20 mouse cellular contexts compared by ENCODE assay signal in genomic region chr4:137692107-137692902, GRCm38 (mm10). TPM values are rescaled to one million over a fixed set of nuclear protein-coding genes. Genes with fewer than 3 reads are reported as not detected.
DNase-seq lines count a peak whose midpoint lies in the region; ATAC-seq and TF ChIP-seq lines count a peak whose summit lies in the region.
"Had no signal": no experiment of that assay in that cellular context is flagged by ENCODE, and none has a peak within 500 bp of the region (broad histone marks: within the 10 kb centered on the region; RNA-seq: fewer than 3 reads in every experiment).

No protein-coding gene starts in this region.

- H3K4me3 ChIP-seq in layer of hippocampus, adult 2 months = no peak overlapping the region
- H3K4me3 ChIP-seq in stomach, embryonic 14.5 days (ENCODE audit: low read depth, low read length) = no peak overlapping the region
- H3K4me3 ChIP-seq: embryonic facial prominence, embryonic 13.5 days; forebrain, embryonic 10.5 days; heart, embryonic 15.5 days; hindbrain, embryonic 10.5 days; liver, embryonic 13.5 days; lung, embryonic 15.5 days; myocyte had no signal

- H3K4me1 ChIP-seq in stomach, embryonic 14.5 days (ENCODE audit: control insufficient read depth, insufficient read depth, low read length) = peaks cover 4% of the 10 kb centered on the region
- H3K4me1 ChIP-seq: liver, embryonic 13.5 days had no signal

- H3K27ac ChIP-seq in layer of hippocampus, adult 2 months = peak overlapping the region; percentile 46; the same call in 1 of the 2 replicates
- H3K27ac ChIP-seq in stomach, embryonic 14.5 days (ENCODE audit: low read length) = no peak overlapping the region; the same call in 1 of the 2 replicates
- H3K27ac ChIP-seq: embryonic facial prominence, embryonic 13.5 days; forebrain, embryonic 10.5 days; heart, embryonic 15.5 days; hindbrain, embryonic 10.5 days; liver, embryonic 13.5 days; lung, embryonic 15.5 days had no signal

- H3K36me3 ChIP-seq in stomach, embryonic 14.5 days (ENCODE audit: control insufficient read depth, insufficient read depth, low read length) = no peaks in the 10 kb centered on the region
- H3K36me3 ChIP-seq: embryonic facial prominence, embryonic 13.5 days; forebrain, embryonic 10.5 days; G1E; heart, embryonic 15.5 days; hindbrain, embryonic 10.5 days; liver, embryonic 13.5 days; lung, embryonic 15.5 days had no signal

- WGBS in stomach, embryonic 14.5 days = 64% methylated on average over 10 of the region's 10 CpGs

- peak; percentile 9; the same call in 1 of the 2 replicates for ATAC-seq in erythroid progenitor cell, adult 5-6 weeks (replicated peaks; ENCODE audit: low FRiP score, poor library complexity, severe bottlenecking)
- peak; percentile 57 for ATAC-seq in stomach, embryonic 14.5 days (ENCODE audit: insufficient number of reproducible peaks, insufficient read depth, low FRiP score, low read depth)
- ATAC-seq: CD4-positive, CD25-positive, alpha-beta regulatory T cell, adult 4 months had no signal

- H3K9ac ChIP-seq in stomach, embryonic 14.5 days (replicated peaks; ENCODE audit: low read depth, low read length) = no peak overlapping the region
- H3K9ac ChIP-seq: embryonic facial prominence, embryonic 13.5 days; heart, embryonic 15.5 days; liver, embryonic 13.5 days; lung, embryonic 15.5 days had no signal

- DNase-seq in layer of hippocampus, adult 2 months (ENCODE audit: low spot score in 2 of 2) = no peak
- no peak for DNase-seq in layer of hippocampus, postnatal 36 days
- peak; percentile 87 for DNase-seq in brain, adult 2 months (ENCODE audit: low read depth, low spot score)
- DNase-seq in spleen, postnatal 36 days (ENCODE audit: low spot score in 2 of 2) = no peak
- DNase-seq in gastrocnemius, adult 8-10 months (ENCODE audit: low spot score in 2 of 2) = no peak
- DNase-seq: cerebellum, adult 9-11 months; liver, embryonic 13.5 days; midbrain, embryonic 14.5 days; retina, postnatal 1 day; thymus, adult 2 months had no signal

- no peaks in the 10 kb centered on the region for H3K9me3 ChIP-seq in stomach, embryonic 14.5 days (ENCODE audit: control insufficient read depth, low read depth, low read length)
- H3K9me3 ChIP-seq: embryonic facial prominence, embryonic 13.5 days; forebrain, embryonic 10.5 days; G1E; heart, embryonic 15.5 days; hindbrain, embryonic 10.5 days; liver, embryonic 13.5 days; lung, embryonic 15.5 days had no signal

- H3K4me2 ChIP-seq in stomach, embryonic 14.5 days (replicated peaks; ENCODE audit: low read depth, low read length) = no peak overlapping the region
- H3K4me2 ChIP-seq: embryonic facial prominence, embryonic 13.5 days; heart, embryonic 15.5 days; liver, embryonic 13.5 days; lung, embryonic 15.5 days had no signal

- H3K27me3 ChIP-seq in stomach, embryonic 14.5 days (ENCODE audit: control insufficient read depth, insufficient read depth, low read length) = no peaks in the 10 kb centered on the region
- H3K27me3 ChIP-seq: embryonic facial prominence, embryonic 13.5 days; lung, embryonic 15.5 days had no signal

- no peak for TF ChIP-seq CTCF in layer of hippocampus, adult 2 months (conservative IDR thresholded peaks at IDR 0.05)

RNA-seq across cellular contexts. Expression of gene Rap1gap, which starts 27.8 kb away (rescaled TPM):
- total RNA-seq in layer of hippocampus, adult 2 months (2021) = 100 to 1,000 TPM; 281 to 291 TPM
- total RNA-seq in layer of hippocampus, postnatal 36 days (2021) = 100 to 1,000 TPM; 273 to 281 TPM
- total RNA-seq in erythroid progenitor cell, adult 5-6 weeks (2015; ENCODE audit: low replicate concordance) = not detected in 2 replicates
- not detected in 2 replicates for total RNA-seq in erythroid progenitor cell, adult 5-6 weeks (2017; ENCODE audit: low replicate concordance)
- polyA plus RNA-seq in stomach, embryonic 14.5 days (2014; fragmentation: Nextera tagmentation; extraction: Ambion mirVana) = 17.5 and 24.6 TPM in 2 replicates
- 10 to 100 TPM in 1 of 4 experiments, 1 to 10 TPM in 3; 6.1 to 10.2 (median 6.6) TPM for total RNA-seq in gastrocnemius, adult 8-10 months (2022)
- total RNA-seq: G1E had no signal
- polyA plus RNA-seq: G1E had no signal

Comparison
In these comparisons a context has a peak if more than half of its experiments do, and no peak if none do; other contexts are left out.
1. RNA of gene Rap1gap, which starts 27.8 kb away (total RNA-seq): 281 to 291 TPM in layer of hippocampus, adult 2 months and 273 to 281 TPM in layer of hippocampus, postnatal 36 days; 6.1 to 10.2 TPM in gastrocnemius, adult 8-10 months and not detected in erythroid progenitor cell, adult 5-6 weeks; every median in the first group is over 10 times any median in the second.